Mouse (Mus musculus) forebrain, embryonic 15.5 days (tissue): ENCODE data around the gene Yjefn3. TPM values are rescaled to one million over a fixed set of nuclear protein-coding genes. Genes with fewer than 3 reads are reported as not detected.

ENCODE experiments used
- ATAC-seq: fragments of 200-750 bp; cut with Nextera tagmentation; replicated peaks from 2 replicates; pipeline ENCODE4 v1.8.0; 2017; ENCODE audit warnings: mild to moderate bottlenecking, moderate TSS enrichment, moderate library complexity
- H3K27ac ChIP-seq: fragments of 300-500 bp; sonication (generic); replicated peaks from 2 replicates; pipeline ENCODE4 v1.5.1; 2015; ENCODE audit warnings: mild to moderate bottlenecking, inconsistent platforms
- H3K27me3 ChIP-seq: fragments of 300-500 bp; sonication (generic); 2 replicates; pipeline ENCODE4 v1.6.1; 2015; ENCODE audit warnings: inconsistent platforms
- H3K36me3 ChIP-seq: fragments of 300-500 bp; sonication (generic); 2 replicates; pipeline ENCODE4 v1.6.1; 2015; ENCODE audit warnings: mild to moderate bottlenecking, inconsistent platforms
- H3K4me1 ChIP-seq: fragments of 300-500 bp; sonication (generic); 2 replicates; pipeline ENCODE4 v1.6.1; 2015; ENCODE audit warnings: inconsistent platforms
- H3K4me2 ChIP-seq: fragments of 300-500 bp; sonication (generic); replicated peaks from 2 replicates; pipeline ENCODE4 v1.6.1; 2015; ENCODE audit warnings: mild to moderate bottlenecking, inconsistent platforms
- H3K4me3 ChIP-seq: fragments of 300-500 bp; sonication (generic); 2 replicates; pipeline ENCODE4 v1.5.1; 2015; ENCODE audit warnings: mild to moderate bottlenecking, inconsistent platforms
- H3K9ac ChIP-seq: fragments of 300-500 bp; sonication (generic); replicated peaks from 2 replicates; pipeline ENCODE4 v1.6.1; 2015; ENCODE audit warnings: mild to moderate bottlenecking, inconsistent platforms
- H3K9me3 ChIP-seq: fragments of 300-500 bp; sonication (generic); 2 replicates; pipeline ENCODE4 v1.6.1; 2016; ENCODE audit warnings: inconsistent platforms
- WGBS: fragments of 180-500 bp; shearing (Covaris S2); methylation state at CpG from one replicate; pipeline ENCODE4 v1.1.7; 2015; ENCODE audit warnings: mixed read lengths; 5-methylcytosine and 5-hydroxymethylcytosine counted together
- polyA plus RNA-seq: library from polyadenylated mRNA; unstranded; fragments of >200 nt; fragmentation: Nextera tagmentation; extraction: Ambion mirVana; gene quantifications from 2 replicates; pipeline ENCODE4 v1.2.1, GENCODE M21; 2015

Yjefn3 gene
- polyA plus RNA-seq, 1 experiment from 2014 or later = 8.9 TPM

DNA sequence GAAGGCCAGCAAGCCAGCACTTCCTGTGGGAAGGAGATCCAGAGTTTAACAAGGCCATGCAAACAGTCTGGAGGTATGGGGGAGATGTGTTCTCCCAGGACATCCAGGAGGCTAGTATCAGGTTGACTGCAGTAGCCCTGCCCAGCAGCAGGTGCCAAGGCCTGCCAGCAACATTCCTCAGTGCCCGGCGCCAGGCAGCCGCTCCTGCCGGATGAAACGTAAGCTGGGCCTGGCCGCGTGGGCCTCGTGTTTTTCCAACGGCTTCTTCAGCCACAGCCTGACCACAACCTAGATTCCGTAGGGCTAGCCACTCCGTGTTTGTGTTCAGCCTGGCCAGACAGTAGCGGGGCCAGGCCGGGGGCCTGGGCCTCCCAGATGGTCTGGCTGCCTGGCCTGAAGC lies 27.9 kb downstream of the Yjefn3 start:
- Histone ChIP-seq H3K4me2 (no peak overlapping the region), H3K36me3 (no peaks in the 10 kb centered on the region), H3K27ac (no peak overlapping the region), H3K4me1 (no peaks in the 10 kb centered on the region), H3K27me3 (peaks cover 6% of the 10 kb centered on the region), H3K9ac (no peak overlapping the region), H3K4me3 (no peak overlapping the region), H3K9me3 (no peaks in the 10 kb centered on the region)
- no peak for ATAC-seq
- 91% methylated on average over 13 of the region's 13 CpGs for WGBS

DNA sequence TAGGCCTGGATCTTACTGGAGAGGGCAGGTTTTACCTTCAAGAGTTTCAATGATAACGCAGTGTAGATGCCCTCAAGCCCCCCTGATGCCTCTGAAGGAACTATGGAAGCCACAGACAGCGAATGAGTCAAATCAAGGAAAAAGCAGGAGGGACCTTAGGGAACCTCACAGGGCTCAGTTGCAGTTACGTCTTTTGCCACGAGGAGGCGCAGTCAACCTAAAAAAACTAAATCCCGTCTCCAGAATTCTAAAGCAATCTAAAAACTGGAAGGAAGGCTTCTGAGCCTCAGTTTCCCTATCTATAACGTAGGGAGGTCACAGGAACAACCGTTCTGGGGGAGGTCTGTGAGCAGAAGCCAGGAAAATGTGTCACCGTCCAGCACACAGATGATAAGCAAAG lies 28.4 kb downstream of the Yjefn3 start:
- WGBS = 13% methylated on average over 9 of the region's 9 CpGs
- H3K4me3 ChIP-seq = no peak overlapping the region
- no peaks in the 10 kb centered on the region for H3K9me3 ChIP-seq
- no peaks in the 10 kb centered on the region for H3K4me1 ChIP-seq
- H3K4me2 ChIP-seq = no peak overlapping the region
- no peak overlapping the region for H3K9ac ChIP-seq
- no peak for ATAC-seq
- H3K27ac ChIP-seq = no peak overlapping the region
- H3K36me3 ChIP-seq = no peaks in the 10 kb centered on the region
- H3K27me3 ChIP-seq = peaks cover 4% of the 10 kb centered on the region; the same call in 1 of the 2 replicates

DNA sequence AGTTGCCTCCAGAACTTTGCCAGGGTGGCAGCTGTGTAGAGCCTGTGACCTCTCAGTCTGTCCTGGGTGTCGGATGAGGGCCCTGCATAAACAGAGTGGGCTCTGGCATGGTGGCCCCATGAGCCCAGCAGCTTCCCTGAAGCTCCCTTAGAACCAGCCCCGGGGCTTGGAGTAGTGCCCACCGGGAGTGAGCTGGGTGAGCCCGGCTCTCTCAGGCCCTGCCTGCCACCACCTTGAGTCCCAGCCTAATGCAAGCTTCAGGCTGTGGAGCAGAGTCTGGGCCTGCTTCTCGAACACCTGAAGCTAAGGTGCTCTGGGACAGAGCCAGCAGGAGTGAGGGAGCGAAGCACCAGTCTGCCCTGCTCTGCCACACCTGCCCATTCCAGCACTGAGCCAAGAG lies 31.6 kb downstream of the Yjefn3 start:
- Histone ChIP-seq H3K4me3 (no peak overlapping the region), H3K27ac (no peak overlapping the region), H3K9me3 (no peaks in the 10 kb centered on the region), H3K9ac (no peak overlapping the region), H3K27me3 (no peaks in the 10 kb centered on the region), H3K4me1 (no peaks in the 10 kb centered on the region), H3K4me2 (no peak overlapping the region), H3K36me3 (no peaks in the 10 kb centered on the region)
- no peak for ATAC-seq
- WGBS = 94% methylated on average over 6 of the region's 6 CpGs

DNA sequence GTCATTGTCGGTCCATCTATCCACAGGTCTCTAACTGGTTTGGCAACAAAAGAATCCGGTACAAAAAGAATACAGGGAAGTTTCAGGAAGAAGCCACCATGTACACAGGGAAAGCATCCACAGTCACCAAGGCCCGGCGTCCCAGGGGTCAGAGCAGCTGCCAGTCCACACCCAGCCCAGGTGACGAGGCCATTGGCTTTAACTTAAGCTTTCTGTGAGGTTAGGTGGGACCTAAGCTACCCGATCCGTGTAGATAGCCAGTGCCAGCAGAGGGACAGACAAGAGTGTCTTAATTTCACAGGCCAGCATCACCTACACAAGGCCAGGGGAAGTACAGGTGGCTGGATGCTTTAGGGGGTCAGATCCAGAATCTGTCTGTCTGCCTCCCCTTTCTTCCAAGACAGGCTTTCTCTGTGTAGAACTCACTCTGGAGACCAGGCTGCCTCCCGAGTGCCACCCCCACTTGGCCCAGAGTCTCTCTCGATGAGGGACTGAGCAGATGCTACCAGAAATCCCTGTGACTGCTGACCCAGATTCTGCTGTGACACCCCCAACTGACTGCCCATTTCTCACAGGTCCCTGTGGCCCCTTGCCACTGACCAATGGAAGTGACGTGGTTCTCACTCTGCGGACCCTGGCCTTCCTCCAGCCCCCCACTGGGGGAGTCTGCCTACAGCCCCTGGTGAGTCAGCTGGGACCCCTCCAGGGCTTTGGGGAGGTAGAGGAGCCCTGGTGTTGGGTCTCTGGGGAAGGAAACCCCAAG lies 32.3 kb downstream of the Yjefn3 start:
- H3K36me3 ChIP-seq = no peaks in the 10 kb centered on the region
- no peak overlapping the region for H3K4me2 ChIP-seq
- no peak overlapping the region for H3K9ac ChIP-seq
- no peak overlapping the region for H3K27ac ChIP-seq
- no peaks in the 10 kb centered on the region for H3K27me3 ChIP-seq
- no peaks in the 10 kb centered on the region for H3K4me1 ChIP-seq
- no peaks in the 10 kb centered on the region for H3K9me3 ChIP-seq
- H3K4me3 ChIP-seq = no peak overlapping the region
- 90% methylated on average over 11 of the region's 11 CpGs for WGBS
- ATAC-seq = no peak

DNA sequence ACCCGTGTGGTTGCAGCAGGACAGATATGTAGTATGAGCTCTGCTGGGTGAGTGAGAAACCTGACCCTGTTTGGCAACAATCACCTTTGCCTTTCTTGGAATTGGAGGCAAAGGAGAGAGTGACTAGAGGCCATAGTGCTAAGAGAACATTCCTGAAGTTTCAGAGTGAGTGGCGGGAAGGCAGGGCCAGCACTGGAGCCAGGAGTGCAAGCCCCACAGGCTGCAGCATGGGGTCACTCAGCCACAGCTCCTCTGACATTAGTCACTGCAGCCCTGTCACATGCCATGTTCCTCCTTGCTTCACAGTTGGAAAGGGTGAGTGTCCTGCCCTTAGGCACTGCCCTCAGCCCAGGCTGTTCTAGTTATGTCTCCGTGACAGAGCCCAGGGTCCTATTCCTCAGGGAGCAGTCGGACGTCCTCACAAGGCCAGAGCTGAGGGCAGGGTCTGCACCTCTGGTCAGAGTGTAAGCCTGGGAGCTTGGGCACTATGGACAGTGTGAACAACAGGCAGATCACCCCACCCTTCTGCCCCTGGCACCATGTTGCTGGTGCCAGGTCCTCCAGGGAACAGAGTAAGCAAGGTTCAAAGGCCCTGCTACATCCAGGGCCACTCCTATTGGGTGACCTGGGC lies 34.7 kb downstream of the Yjefn3 start:
- no peaks in the 10 kb centered on the region for H3K4me1 ChIP-seq
- H3K27ac ChIP-seq = no peak overlapping the region
- no peak overlapping the region for H3K4me2 ChIP-seq
- H3K27me3 ChIP-seq = no peaks in the 10 kb centered on the region
- no peak for ATAC-seq
- WGBS = 89% methylated on average over 5 of the region's 5 CpGs
- no peak overlapping the region for H3K9ac ChIP-seq
- no peaks in the 10 kb centered on the region for H3K9me3 ChIP-seq
- H3K4me3 ChIP-seq = no peak overlapping the region
- H3K36me3 ChIP-seq = no peaks in the 10 kb centered on the region

DNA sequence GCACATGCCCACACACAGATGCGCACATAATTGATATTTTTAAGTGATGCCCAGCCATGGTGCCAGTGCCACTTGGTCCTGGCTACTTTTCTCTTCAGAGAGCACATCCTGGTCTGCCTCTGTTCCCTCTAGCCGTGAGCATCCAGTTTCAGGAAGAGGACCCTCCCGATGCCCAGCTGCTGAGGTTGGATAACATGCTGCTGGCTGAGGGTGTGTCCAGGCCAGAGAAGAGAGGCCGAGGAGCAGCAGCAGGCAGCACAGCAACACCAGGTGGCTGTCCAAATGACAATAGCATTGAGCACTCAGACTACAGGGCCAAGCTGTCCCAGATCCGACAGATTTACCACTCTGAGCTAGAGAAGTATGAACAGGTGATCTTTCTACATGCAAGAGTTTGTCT lies 38.3 kb downstream of the Yjefn3 start:
- Histone ChIP-seq H3K4me2 (no peak overlapping the region), H3K27me3 (no peaks in the 10 kb centered on the region), H3K9ac (no peak overlapping the region), H3K4me3 (no peak overlapping the region), H3K36me3 (peaks cover under 1% of the 10 kb centered on the region; the same call in 1 of the 2 replicates), H3K4me1 (no peaks in the 10 kb centered on the region), H3K27ac (no peak overlapping the region), H3K9me3 (no peaks in the 10 kb centered on the region)
- ATAC-seq = no peak
- WGBS = 80% methylated on average over 5 of the region's 5 CpGs

DNA sequence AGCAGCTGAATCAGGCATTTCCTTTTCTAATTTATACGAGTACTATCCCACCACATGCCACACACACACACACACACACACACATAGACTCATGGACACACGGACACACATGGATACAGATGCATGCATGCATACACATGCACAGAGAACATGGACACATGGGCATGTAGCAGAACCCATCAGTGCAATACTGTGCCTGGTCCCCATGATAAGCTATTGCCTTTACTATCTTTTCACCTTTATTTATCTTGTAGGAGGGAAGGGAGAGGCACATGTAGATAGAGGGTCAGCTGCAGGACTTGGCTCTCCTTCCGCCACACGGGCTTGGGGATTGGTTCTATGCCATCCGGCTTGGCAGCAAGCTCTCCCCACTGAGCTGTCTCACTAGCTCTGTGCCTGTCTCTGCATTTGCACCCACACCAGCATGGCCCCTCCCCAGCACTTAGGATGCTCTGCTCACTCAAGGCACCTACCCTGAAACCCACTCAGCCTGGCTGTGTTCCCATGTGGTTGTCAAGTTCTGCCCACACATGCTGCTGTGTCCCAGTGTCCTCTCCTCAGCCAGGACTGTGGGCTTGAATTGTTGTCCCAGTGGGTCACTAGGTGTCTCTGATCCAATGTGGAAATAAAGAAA lies 39.0 kb downstream of the Yjefn3 start:
- no peak for ATAC-seq
- Histone ChIP-seq H3K36me3 (peaks cover 3% of the 10 kb centered on the region; the same call in 1 of the 2 replicates), H3K9ac (no peak overlapping the region), H3K4me1 (no peaks in the 10 kb centered on the region), H3K27ac (no peak overlapping the region), H3K4me3 (no peak overlapping the region), H3K9me3 (no peaks in the 10 kb centered on the region), H3K27me3 (no peaks in the 10 kb centered on the region), H3K4me2 (no peak overlapping the region)
- 87% methylated on average over 5 of the region's 5 CpGs for WGBS

DNA sequence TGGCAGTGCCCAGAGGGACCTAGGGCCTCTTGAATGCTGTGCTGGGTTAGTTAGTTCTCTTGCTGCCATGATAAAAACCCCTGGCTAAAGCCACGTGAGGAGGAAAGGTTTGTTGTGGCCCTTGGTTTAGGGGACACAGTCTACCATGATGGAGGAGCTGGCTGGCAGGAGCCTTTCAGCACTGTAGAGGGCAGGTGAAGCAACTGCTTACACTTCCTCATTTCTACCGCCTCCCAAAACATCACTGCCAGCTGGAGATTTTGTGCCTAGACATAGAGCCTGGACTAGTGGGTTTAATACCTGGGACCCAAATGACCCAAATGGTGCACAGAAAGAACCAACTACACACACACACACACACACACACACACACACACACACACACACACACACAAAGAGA lies 41.3 kb downstream of the Yjefn3 start:
- no peak overlapping the region for H3K4me3 ChIP-seq
- no peak for ATAC-seq
- WGBS = 79% methylated on average over 2 of the region's 2 CpGs
- peaks cover 3% of the 10 kb centered on the region; the same call in 1 of the 2 replicates for H3K36me3 ChIP-seq
- H3K27ac ChIP-seq = no peak overlapping the region
- H3K4me2 ChIP-seq = no peak overlapping the region
- H3K9me3 ChIP-seq = no peaks in the 10 kb centered on the region
- no peaks in the 10 kb centered on the region for H3K4me1 ChIP-seq
- H3K27me3 ChIP-seq = no peaks in the 10 kb centered on the region
- no peak overlapping the region for H3K9ac ChIP-seq

DNA sequence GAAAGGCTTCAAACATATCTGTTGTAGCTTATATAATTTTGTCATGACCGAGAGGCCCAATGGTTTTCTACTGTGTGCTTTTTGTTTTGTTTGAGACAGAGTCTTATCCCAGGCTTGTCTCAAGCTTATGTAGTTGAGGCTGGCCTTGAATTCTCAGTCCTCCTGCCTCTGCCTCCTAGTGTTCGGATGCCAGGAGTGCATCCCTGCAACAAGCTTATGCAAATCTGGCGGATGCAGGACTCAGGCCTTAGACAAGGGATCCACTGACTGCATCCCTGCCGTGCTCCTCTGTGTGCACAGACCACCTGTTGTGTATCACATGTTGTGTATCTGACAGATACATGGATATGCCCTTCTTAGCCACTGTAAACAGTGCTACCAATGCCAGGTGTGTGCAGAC lies 41.7 kb downstream of the Yjefn3 start:
- no peak overlapping the region for H3K4me2 ChIP-seq
- H3K36me3 ChIP-seq = peaks cover 3% of the 10 kb centered on the region; the same call in 1 of the 2 replicates
- no peak overlapping the region for H3K9ac ChIP-seq
- no peaks in the 10 kb centered on the region for H3K27me3 ChIP-seq
- H3K4me1 ChIP-seq = no peaks in the 10 kb centered on the region
- no peak for ATAC-seq
- no peak overlapping the region for H3K27ac ChIP-seq
- no peaks in the 10 kb centered on the region for H3K9me3 ChIP-seq
- 55% methylated on average over 4 of the region's 4 CpGs for WGBS
- H3K4me3 ChIP-seq = no peak overlapping the region

DNA sequence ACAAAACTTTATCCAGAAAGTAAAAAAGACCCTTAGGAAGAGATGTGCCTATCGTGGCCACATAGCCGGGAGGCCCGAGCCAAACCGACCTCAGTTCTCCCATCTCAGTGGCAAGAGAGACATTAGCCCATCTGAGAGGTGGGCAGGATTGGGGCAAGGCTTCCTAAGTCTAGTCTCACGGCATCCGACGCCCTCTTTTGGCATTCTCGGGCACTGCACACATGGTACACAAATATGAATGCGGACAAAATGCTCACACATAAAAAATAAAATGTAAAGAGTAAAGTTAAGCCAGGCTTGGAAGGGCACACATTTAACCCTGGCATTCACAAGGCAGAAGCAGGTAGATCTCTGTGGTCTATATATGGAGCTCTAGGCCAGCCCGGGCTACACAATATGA lies 48.6 kb downstream of the Yjefn3 start:
- Histone ChIP-seq H3K4me3 (no peak overlapping the region), H3K4me2 (no peak overlapping the region), H3K9me3 (no peaks in the 10 kb centered on the region), H3K9ac (no peak overlapping the region), H3K27ac (no peak overlapping the region), H3K4me1 (no peaks in the 10 kb centered on the region), H3K36me3 (no peaks in the 10 kb centered on the region), H3K27me3 (no peaks in the 10 kb centered on the region)
- WGBS = 95% methylated on average over 10 of the region's 10 CpGs
- no peak for ATAC-seq

DNA sequence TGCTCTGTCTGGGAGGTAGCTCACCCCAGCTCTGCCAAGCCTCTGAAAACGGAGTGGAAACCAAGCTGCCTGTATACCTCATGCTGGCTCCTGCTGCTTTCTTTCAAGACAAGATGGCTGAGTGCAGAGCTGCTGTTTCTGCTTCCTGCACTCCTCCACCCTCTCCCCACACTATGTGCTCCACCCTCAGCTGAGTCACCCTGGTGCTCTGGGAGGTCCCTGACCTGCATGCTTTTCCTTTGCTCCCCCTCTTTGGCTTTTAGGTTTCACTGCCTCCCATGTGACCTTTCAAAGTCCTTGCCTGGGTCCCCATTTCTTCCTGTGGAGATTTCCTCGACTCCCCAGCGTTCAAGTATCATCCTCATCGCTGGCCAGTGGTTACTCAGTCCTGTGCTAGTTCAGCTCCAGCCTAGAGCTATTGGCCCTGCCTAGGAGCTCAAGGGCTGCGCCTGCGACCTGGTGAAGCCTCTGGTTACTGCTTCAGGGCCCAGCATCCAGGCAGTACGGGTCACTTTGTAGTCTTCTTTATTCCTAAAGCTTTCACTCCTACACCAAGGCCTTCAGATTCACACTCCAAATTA lies 51.5 kb downstream of the Yjefn3 start:
- 86% methylated on average over 7 of the region's 7 CpGs for WGBS
- H3K27ac ChIP-seq = no peak overlapping the region
- no peak for ATAC-seq
- no peaks in the 10 kb centered on the region for H3K9me3 ChIP-seq
- no peaks in the 10 kb centered on the region for H3K27me3 ChIP-seq
- H3K9ac ChIP-seq = no peak overlapping the region
- no peak overlapping the region for H3K4me2 ChIP-seq
- no peak overlapping the region for H3K4me3 ChIP-seq
- H3K36me3 ChIP-seq = no peaks in the 10 kb centered on the region
- H3K4me1 ChIP-seq = no peaks in the 10 kb centered on the region

DNA sequence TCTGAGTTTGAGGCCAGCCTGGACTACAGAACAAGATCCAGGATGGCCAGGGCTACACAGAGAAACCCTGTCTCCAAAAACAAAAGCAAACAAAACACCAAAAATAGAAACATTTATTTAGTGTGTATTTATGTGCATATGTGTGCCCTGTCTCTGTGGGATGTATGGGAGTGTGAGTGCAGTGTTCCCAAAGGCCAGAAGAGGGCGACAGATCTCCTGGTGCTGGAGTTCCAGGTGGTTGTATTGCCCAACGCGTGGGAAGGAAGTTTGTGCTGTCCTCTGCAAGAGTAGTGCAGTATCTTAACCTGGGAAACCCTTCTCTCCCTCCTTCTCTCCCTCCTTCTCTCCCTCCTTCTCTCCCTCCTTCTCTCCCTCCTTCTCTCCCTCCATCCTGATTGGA lies 52.6 kb downstream of the Yjefn3 start:
- Histone ChIP-seq H3K36me3 (no peaks in the 10 kb centered on the region), H3K4me2 (no peak overlapping the region), H3K9me3 (no peaks in the 10 kb centered on the region), H3K27ac (no peak overlapping the region), H3K9ac (no peak overlapping the region), H3K27me3 (no peaks in the 10 kb centered on the region), H3K4me1 (no peaks in the 10 kb centered on the region), H3K4me3 (no peak overlapping the region)
- 48% methylated on average over 3 of the region's 3 CpGs for WGBS
- no peak for ATAC-seq
